Mouse (Mus musculus): Measurements from ENCODE around the gene Hacl1.
A peak's percentile ranks its signal among the peaks of the same experiment; 100 is the strongest.

The Hacl1 gene

DNA sequence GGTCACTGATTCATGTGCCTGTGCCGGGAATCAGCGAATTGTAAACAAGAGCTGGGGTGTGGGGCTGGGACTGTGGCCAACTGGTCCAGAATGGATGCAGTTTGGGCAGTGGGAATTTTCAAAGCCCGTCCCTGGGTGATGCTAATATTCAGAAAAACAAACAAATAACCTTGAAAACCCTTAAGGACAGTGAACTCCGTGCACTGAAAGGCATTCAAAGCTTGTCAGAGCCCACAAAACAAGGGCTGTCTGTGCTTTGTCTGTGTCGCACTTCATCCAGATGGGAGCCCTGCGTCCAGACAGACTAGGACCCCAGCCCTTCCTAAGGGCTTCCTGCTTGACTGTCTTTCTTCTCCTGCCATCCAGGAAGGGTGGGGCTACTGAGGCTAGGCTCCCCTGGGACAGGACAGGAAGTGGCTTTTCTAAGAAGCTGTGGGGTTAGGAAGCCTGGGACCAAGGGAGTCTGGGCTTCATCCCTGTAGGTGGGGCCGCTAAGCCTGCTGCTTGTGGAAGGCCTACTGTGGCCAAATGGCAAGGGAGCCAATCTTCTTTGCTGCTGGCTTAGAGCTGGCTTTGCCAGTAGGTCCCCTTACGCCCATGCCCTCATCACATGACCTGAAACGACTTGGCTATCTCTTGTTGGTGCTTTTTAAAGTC lies 21.6 kb upstream of the Hacl1 start:
- no peak for DNase-seq (ENCODE audit: low spot score in 2 of 2)

DNA sequence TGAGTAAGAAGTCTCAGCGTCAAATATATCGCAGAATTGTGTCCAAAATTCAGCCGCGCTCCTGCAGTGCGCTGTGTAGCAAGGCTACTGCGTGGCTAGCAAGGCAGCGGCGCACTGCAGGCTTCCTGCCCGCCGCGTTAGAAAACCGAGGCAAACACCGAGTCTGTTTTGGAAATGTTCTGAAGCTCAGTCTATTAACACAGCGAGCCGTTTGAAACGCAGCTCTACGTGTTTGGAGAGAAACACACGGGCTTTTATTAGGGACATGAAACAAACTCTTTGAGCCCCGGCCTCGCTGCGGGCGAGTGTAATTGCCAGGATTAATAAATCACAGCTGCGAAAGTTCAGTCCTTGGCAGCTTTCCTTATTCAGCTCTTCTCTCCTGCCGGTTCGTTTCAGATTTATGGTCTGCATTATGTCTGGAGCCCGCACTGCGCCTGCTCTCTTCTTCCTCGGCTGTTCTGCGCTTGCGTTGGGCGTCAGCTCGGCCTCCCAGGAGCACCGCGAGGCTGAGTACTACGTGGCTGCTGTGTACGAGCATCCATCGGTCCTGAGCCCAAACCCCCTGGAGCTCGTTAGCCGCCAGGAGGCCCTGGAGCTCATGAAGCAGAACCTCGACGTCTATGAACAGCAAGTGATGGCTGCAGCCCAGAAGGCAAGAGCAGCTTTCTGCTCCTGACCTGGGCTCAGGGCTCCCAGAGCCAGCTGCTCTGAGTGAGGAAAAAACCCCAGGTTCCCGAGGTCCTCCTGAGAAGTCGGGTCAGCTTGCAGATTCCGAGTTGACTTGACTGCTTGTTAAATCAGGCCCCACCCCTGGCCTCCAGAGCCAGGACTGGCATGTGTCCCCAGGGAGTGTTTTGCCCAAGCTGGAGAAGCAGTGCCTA lies 20.8 kb upstream of the Hacl1 start:
- peak; percentile 81 to 92 for DNase-seq (ENCODE audit: low spot score in 2 of 2)

DNA sequence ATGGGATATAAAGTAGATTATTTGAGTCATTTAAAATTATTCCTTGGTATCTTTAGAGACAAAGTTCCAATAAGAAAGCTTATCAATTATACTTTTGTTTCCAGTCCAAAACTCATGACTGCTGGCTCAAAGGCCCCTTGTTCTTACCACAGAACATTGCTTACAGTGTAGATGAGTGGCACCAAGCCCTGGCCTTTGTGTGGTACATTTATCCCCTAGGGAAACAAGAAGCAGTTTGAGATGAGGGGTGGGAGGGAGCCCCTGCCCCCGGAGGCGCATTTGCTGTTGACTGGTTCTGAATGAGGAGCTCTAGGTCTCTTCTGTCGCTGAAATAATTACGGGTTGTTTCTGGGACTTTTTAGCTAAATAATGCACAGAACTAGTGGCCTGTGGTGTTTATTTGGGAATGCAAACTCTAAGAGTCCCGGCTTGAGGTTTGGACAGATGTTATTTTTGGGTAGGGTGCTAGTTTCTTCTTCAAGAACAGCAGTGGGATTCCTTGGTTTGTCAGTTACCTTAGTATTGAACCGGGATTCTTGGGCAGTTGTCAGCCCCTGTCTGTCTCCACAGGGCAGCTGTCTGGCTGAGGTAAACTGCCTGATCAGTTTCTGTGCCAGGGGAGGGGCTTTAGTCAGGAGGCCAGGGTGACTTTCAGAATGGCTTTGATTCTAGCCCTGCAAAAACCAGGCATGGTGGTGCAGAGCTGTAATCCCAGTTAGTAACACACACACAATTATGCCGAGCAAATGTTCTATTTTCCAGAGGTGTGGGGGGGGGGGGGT lies 19.4 kb upstream of the Hacl1 start:
- peak in 1 of 2 experiments; percentile 58 for DNase-seq (ENCODE audit: low spot score in 2 of 2)

DNA sequence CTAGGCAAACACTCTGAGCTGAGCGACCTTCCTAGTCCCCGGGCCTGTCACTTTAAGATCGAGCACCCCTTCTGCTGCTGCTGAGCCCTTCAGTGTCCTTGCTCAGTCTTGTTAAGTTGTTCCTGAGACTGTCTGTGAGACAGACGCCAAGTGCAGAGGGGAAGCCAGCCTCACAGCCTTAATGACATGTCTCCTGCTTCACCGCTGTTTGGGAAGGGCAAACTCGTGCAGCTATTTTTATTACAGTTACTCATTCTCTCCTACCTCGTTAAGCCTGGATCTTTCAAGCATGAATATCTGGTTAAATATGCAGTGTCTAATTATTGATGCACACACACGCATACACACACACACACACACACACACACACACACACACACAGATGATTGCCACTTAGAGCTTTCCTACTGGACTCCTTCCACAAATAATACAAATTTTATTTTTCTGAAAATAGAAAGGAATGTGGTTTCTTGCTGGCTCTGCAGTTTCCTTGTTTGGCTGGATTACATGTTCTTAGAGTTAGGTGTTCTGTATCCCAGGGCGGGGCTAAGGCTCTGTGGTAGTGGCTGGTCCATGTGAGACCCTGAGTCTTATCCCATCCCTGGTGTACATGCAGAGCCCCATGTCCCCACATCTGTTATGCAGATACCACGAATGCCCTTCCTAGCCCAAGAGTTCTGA lies 18.6 kb upstream of the Hacl1 start:
- DNase-seq (ENCODE audit: low spot score in 2 of 2), result peak in 1 of 2 experiments; percentile 46

DNA sequence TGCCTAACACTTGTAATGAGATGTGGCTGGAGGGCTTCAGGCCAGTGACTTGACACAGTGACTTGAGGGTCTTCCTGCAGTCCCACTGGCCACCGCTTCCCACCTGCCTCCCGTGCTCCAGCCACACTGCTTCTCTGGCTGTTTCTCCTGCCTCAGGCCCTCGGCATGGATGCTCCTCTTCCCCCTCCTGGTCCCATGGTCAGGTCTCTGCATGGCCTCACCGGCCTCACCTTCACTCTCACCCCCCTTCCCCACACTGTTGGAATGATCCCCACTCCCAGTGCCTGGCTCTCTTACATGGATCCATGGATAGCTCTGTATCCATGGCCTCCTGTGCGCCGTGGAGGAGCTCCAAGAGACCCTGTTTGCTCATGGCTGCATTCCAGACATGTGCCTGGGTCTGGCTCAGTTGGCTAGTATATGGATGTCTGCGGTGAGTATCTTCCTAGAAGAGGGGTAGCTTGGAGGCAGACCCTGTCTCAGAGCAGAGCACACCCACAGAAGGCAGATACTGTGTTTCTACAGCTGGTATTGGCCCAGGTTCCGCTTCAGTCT lies 17.1 kb upstream of the Hacl1 start:
- no peak for DNase-seq (ENCODE audit: low spot score in 2 of 2)

DNA sequence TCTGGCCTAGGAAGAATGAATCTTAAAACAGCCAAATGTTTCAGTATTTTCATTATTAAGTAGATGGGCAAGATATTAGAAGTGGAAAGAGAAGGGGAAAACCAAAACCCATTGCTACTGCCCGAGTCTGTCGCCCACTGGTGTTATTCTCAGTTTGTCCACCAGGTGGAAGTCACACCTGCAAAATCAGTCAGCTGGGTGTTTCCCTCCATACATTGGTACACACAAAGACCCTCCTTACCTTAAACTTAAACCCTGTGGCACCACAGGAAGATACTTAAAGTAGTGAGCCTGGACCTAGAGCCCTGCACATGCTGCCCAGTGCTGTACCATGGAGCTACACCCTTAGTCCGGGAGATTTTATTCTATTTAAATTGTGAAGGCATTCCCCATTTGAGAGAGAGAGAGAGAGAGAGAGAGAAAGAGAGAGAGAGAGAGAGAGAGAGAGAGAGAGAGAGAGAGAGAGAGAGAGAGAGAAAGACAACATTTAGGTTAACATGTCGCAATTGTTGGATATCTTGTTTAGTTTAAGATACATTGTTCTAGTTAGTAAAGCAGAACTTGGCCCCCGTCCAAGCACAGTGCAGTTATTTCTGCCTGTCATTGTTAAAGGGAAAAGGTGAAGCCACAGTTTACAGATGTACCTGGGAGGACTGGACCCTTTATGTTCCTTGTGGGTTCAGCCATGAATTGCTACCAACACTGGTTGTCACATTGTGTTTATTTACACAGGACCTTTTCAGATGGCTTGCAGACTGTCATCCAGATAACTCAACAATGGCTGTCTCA lies 16.0 kb upstream of the Hacl1 start:
- peak in 1 of 2 experiments; percentile 84 for DNase-seq (ENCODE audit: low spot score in 2 of 2)

DNA sequence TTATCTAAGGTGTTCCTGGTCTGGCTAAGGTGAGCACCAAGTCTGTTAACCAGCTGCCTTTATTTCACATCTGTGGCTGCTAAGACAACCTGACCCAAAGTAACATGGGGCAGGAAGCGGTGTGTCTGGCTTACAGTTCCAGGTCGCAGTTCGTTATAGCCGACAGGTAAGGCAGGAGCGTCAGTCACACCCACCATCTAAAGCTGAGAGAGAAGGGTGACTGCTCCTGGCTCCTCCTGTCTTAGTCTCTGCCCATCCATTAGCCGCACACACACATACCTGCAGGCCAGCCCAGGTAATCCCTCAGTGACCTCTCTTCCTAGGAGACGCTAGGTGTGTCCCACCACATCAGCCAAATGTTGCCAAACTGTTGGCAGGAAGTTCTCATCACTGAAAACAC lies 15.3 kb upstream of the Hacl1 start:
- no peak for DNase-seq (ENCODE audit: low spot score in 2 of 2)

DNA sequence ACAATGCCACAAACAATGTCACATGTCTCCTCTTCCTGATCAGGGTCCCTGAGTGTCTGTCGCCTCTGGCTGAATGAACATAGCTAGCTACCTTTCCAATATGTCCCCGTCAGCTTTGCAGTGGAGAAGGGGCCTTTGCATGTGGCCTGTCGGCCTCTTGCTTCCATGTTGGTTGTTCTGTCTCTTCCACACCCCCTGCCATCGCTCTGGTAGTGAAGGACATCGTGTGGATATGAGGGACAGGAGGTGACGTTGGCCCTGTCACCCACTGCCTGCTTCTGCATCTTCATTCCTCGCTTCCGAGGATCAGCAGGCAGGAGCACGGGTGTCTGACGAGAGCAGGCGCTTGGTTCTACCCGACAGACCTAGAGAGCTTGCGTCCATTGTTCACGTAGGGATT lies 14.3 kb upstream of the Hacl1 start:
- DNase-seq (ENCODE audit: low spot score in 2 of 2), result no peak

DNA sequence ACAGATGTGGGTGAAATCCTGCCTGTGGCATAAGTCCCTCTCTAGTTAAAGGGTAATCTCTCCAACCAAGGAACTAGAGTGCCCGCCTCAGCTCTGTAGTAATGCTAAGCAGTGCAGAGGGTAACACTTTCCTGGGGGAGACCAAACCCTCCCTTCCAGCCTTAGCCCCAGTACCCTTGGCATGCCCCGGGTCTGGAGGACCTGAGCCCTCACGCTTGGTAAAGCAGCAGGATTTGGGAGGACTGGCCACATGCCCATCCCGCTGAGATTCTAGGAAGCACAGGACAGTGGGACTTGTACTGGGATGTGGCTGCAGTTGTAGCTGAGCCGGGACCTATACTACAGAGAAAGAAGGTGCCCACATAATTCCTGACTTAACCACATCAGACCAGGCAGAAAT lies 13.7 kb upstream of the Hacl1 start:
- no peak for DNase-seq (ENCODE audit: low spot score in 2 of 2)

DNA sequence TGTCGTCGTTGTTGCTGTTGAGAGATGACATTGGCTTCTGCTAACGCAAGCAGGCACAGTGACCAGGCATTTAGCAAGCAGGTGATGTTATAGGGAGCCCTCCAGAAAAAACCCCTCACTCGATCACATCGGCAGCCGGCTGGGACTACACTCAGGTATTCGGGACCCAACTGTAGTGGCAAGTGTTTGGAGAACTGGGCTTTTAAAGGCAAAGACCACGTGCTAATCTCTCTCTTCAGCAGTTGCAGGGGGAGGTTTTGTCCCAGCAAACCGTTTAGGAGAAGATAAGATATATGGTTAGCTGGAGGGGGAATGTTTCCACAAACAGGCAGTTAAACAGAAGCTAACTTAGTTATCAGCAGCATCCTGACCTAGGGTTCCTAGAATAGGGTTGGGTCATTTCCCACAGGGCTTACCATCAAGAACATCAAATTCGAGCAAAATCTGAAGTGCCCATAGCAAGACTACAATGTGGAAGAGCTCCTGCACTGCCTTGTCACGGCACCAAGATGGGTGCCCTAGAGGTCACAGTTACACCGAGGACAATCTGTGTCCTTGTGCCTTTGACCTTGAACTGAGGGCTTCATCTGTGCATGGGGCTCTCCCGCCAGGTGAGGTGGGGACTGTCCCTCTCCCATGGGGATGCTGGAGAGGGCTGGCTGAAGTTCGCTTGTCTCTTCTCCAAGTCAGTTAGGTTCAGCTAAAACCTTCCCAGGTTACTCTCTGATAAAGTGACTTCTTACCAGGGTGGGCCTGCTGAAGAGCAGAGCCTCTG lies 12.2 kb upstream of the Hacl1 start:
- DNase-seq (ENCODE audit: low spot score in 2 of 2), result no peak

DNA sequence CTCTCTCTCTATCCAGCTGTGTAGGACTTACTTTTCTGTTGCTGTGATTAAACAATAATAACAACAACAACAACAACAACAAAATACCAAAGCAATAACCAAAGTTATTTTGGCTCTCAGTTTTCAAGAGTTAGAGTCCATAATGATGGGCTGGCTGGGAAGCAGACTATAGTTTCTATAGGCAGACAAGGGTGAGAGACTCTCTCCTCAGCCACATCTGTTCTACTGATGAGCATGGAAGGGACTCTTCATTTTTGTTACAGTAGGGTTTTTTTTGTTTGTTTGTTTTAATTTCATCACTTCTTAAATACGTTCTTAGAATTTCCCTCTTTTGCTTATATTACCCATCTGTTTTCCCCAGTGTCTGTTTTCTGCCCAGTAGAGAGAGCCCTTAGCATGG lies 11.5 kb upstream of the Hacl1 start:
- no peak for DNase-seq (ENCODE audit: low spot score in 2 of 2)

DNA sequence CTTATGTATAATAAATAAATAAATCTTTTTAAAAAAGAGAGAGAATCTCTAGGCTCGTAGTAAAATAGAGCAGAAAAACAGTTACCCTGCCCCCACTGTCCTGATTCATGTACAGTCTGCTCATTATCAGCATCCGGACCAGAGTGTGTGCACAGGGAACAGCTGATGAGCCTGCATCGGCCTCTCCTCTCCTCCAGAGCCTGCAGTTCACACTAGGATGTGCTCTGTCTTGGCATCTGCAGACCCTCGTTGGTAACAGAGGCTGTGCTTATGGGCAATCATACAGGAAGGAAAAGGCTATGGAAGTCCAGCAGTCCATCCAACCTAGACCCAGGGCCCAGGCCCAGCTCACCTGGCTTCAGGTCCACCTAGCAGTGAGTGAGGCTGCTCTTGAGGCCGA lies 11.0 kb upstream of the Hacl1 start:
- DNase-seq (ENCODE audit: low spot score in 2 of 2), result no peak

DNA sequence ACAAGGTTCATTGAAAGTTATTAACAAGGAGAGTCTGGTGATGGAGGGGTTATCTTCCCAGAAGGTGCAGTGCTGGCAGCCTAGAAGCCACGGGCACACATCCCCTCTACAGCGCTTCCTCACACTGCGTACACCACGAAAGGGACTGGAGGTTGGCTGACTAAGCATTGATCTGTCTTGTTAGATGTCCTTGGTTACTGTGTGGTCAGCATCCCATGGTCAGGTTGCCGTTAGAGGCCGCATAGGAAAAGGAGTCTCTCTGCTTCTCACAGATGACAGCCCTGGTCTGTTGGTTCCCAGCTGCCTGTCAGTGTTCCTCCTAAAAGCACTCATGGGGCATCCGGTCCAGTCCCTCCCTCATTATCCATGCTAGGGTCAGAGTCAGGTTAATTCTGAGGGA lies 10.1 kb upstream of the Hacl1 start:
- no peak for DNase-seq (ENCODE audit: low spot score in 2 of 2)

DNA sequence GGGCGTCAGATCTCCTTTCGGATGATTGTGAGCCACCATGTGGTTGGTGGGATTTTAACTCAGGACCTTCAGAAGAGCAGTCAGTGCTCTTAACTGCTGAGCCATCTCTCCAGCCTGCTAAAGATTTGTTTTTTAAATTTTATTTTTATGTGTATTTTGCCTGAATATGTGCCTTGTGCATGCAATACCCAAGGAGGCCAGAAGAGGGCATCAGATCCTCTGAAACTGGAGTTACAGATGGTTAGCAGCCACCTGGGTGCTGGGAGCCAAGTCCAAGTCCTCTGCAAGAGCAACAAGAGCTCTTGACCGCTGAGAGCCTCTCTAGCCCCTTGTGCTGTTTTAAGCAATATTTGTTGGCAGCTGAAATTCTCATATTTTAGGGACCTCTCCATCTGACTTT lies 9.3 kb upstream of the Hacl1 start:
- no peak for DNase-seq (ENCODE audit: low spot score in 2 of 2)

DNA sequence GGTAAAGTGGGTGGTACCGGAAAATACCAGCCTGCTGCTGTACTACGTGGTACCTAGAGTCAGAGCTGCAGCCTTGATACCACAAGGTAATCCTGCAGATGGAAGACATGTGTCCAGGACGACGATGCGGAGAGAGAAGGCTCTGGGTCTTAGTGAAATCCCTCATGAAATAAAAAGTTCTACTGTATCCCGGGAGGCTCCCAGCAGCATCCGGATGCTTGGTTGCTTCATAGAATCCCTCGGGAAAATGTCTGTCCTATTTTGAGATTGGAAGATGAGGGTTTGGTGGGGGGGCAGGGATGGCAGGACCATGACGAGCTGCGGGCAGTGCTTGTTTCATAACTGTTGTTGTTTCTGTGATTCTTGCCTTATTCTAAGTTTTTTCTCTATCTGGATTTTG lies 6.9 kb upstream of the Hacl1 start:
- DNase-seq (ENCODE audit: low spot score in 2 of 2), result no peak

DNA sequence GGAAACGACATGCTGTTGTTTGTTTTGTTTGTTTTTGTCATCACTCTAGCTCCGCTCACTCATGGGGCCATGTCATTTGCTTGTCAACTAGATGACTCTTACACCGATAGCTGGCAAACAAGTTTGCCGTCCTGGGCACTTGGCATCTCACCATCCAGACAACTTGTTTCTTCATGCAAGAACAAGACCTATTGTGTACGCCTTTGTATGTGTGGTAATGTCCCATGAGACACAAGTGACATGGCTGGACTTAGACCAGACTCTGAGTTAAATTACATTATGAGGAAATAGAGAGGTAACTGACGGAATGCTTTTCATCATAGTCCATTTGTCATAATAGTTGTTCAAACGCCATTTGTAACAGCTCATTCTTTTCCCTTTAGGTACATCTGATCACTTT lies 4.8 kb upstream of the Hacl1 start:
- DNase-seq (ENCODE audit: low spot score in 2 of 2), result no peak

DNA sequence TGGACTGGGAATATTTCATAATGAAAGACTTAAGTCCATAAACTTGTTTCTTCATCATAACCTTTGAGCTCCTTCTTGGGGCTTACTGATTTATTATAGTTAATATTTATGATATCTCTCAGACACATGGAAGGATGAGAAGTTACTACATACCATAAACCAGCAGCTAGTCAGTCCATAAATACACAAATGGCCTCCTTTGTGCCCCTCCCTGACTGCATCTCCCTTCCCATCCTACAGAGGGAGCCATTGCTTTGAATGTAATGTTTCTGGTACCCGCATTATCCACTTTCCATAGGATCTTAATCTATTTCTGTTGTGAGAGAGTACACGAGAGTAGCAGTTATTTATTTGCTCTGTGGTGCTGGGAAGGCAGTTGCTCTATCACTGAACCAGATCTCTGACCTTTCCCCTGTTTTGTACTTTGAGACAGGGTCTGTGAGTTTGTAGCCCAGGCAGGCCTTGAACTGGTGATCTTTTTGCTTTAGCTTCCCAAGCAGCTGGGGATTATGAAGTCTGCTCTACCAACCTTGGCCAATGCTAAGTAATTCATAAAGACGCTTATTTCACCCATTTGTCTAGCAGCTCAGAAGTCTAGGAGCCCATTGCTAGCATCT lies 4.0 kb upstream of the Hacl1 start:
- DNase-seq (ENCODE audit: low spot score in 2 of 2), result no peak

DNA sequence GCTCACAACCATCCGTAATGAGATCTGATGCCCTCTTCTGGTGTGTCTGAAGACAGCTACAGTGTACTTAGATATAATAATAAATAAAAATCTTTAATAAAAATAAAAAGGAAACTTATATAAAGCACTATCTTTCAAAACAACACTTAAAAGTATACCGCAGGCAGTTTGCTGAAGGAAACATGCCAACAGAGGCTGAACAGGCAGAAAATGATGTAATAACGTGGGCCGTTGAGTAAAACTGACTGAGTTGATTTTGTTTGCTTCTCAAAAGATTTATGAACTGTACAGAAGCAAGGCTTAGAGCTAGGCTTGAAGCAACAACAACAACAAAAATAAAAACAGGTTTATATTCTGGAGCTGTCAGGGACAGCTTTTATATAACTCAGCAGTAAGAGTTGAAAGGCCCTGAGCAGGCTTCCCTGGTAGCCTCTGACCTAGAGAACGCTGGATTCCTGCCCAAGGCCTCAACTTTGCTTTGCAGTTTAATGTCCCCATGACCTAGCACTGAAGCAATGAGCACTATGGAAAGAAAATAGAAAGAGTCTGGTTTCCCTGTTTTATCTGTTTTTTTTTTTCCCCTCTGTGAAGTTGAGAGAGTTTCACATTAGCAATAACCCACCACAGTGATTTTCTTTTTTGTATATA lies 3.2 kb upstream of the Hacl1 start:
- no peak for DNase-seq (ENCODE audit: low spot score in 2 of 2)

DNA sequence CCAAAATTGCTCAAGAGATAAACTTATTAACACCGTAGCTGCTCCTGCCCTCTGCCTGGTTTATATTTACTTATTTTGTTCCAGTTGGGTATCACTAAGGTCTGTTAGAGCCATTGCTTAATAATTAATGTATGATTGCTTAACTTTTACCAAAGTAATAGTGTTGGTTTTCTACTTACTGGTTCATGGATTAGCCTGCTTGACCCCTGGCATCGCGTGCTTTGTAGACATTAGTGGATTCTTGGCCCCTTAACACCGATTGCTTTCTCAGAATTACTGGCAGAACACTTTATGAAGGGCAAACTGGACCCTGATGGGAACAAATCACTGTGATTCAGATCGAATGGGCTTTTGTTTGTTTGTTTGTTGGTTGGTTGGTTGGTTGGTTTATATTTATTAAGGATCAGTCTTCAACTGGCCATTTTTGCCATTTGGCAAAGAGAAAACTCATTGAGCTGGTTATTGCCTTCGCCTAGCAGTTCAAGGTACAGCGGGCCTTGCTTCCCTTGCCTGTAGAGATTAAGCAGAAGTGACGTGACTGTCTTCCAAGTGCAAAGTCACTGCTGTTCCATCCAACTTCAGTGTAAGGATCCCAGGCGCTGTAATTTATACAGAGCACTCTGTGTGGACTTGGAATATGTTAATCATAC lies 545 bp upstream of the Hacl1 start:
- no peak for DNase-seq (ENCODE audit: low spot score in 2 of 2)
